Mouse (Mus musculus) bone marrow macrophage, adult 2 months (primary cell): ENCODE results near the gene Grwd1.

ENCODE experiments used
- CTCF ChIP-seq: IDR thresholded peaks from 2 replicates; pipeline ENCODE4 v1.5.1; 2012; ENCODE audit warnings: low read depth, mild to moderate bottlenecking, low read length, moderate library complexity
- POLR2A ChIP-seq: IDR thresholded peaks from 2 replicates; pipeline ENCODE4 v1.6.1; 2012; ENCODE audit warnings: mild to moderate bottlenecking, low read depth, low read length, borderline replicate concordance

DNA sequence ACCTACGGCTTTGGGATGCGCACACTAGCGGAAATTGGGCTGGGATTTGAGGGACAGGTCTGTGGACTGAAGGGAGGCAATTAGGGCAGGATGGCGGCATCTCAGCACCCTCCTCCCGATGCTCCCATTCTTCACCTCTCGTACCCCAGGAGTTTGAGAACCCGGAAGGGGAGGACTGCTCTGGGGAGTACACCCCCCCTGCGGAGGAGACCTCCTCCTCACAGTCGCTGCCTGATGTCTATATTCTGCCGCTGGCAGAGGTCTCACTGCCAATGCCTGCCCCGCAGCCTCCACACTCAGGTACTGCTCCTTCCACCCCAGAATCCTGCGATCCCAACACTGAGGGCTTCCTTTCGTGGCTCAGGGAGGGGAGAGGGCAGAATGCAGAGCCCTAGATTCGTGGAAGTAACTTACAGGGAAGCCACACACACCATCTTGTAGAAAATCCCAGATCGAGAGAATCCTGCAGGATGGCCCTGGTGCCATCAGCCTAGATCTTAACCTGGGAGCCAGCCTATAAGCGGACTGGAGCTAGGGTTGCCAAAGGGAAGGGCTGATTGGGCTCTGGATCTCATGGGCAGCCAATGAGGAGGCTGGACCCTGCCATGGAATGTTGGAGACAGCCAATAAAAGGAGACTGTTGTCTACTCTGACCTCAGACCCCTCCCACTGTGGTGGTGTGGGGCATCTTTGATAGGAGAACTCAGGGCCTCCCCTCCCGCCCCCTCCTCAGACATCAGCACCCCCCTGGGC, 43.9 kb downstream of the Grwd1 start:
- TF ChIP-seq CTCF (no peak), POLR2A (no peak)
